Mouse (Mus musculus) forebrain, embryonic 13.5 days (tissue): ENCODE measurements around the gene Gng2. TPM values are rescaled to one million over a fixed set of nuclear protein-coding genes. Genes with fewer than 3 reads are reported as not detected.

Source experiments
- ATAC-seq: fragments of 200-750 bp; cut with Nextera tagmentation; 2 replicates; pipeline ENCODE4 v1.8.0; 2017
- H3K27ac ChIP-seq: fragments of 300-500 bp; sonication (generic); 2 replicates; pipeline ENCODE4 v1.5.1; 2015; ENCODE audit warnings: inconsistent platforms, mild to moderate bottlenecking, moderate library complexity
- H3K27me3 ChIP-seq: fragments of 300-500 bp; sonication (generic); 2 replicates; pipeline ENCODE4 v1.6.1; 2015; ENCODE audit warnings: mild to moderate bottlenecking, inconsistent platforms
- H3K36me3 ChIP-seq: fragments of 300-500 bp; sonication (generic); 2 replicates; pipeline ENCODE4 v1.6.1; 2015; ENCODE audit warnings: mild to moderate bottlenecking, inconsistent platforms; ENCODE audit not compliant: poor library complexity, severe bottlenecking
- H3K4me1 ChIP-seq: fragments of 300-500 bp; sonication (generic); 2 replicates; pipeline ENCODE4 v1.6.1; 2015; ENCODE audit warnings: inconsistent platforms
- H3K4me2 ChIP-seq: fragments of 300-500 bp; sonication (generic); 2 replicates; pipeline ENCODE4 v1.6.1; 2015; ENCODE audit warnings: inconsistent platforms, mild to moderate bottlenecking, moderate library complexity
- H3K4me3 ChIP-seq: fragments of 300-500 bp; sonication (generic); 2 replicates; pipeline ENCODE4 v1.5.1; 2015; ENCODE audit warnings: mild to moderate bottlenecking, inconsistent platforms
- H3K9ac ChIP-seq: fragments of 300-500 bp; sonication (generic); 2 replicates; pipeline ENCODE4 v1.6.1; 2015; ENCODE audit warnings: mild to moderate bottlenecking, inconsistent platforms
- H3K9me3 ChIP-seq: fragments of 300-500 bp; sonication (generic); replicated peaks from 2 replicates; pipeline ENCODE4 v1.6.1; 2016; ENCODE audit warnings: inconsistent platforms
- WGBS: fragments of 180-500 bp; shearing (Covaris S2); methylation state at CpG from one replicate; pipeline ENCODE4 v1.1.7; 2015; 5-methylcytosine and 5-hydroxymethylcytosine counted together
- polyA plus RNA-seq: library from polyadenylated mRNA; unstranded; fragments of >200 nt; fragmentation: Nextera tagmentation; extraction: Ambion mirVana; gene quantifications from 2 replicates; pipeline ENCODE4 v1.2.1, GENCODE M21; 2015

Gng2 gene
- polyA plus RNA-seq, 1 experiment from 2014 or later, result 304 TPM

DNA sequence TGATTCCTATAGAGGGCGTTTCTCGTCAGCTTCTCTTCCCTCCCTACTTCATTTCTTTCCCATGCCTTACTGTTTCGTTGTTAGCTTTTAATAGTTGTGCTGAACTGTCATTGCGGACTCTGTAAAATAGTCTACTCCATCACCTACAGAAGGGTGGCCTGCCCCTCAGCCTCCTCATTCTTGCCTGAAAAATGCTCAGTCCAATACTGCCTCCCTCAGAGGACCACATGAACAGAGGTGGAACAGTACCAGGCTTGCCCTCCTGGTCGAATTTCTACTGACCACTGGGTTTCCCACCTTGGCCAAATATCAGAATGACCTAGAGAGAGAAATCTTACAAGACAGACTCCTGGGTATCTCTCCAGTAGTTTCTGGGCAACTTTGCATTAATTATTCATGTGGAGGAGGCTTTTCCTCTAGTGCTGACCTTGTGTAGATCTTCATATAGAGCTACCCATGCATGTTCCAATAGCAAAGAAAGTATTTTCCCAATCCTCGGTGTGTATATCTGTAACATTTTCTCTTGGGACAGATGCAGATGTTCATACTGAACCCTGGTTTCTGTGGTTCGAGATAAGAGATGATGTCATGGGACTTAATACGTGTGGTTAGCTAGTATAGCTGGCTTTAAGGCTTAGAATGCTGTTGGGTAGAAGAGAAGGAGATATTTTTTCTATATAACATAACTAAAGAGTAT lies 15.6 kb upstream of the Gng2 start:
- H3K27ac ChIP-seq, result no peak overlapping the region
- no peaks in the 10 kb centered on the region for H3K9me3 ChIP-seq
- no peaks in the 10 kb centered on the region for H3K36me3 ChIP-seq
- no peak overlapping the region for H3K4me2 ChIP-seq
- WGBS, result 90% methylated on average over 8 of the region's 8 CpGs
- H3K9ac ChIP-seq, result no peak overlapping the region
- no peak for ATAC-seq
- no peaks in the 10 kb centered on the region for H3K27me3 ChIP-seq
- H3K4me3 ChIP-seq, result no peak overlapping the region
- H3K4me1 ChIP-seq, result peaks cover 10% of the 10 kb centered on the region

DNA sequence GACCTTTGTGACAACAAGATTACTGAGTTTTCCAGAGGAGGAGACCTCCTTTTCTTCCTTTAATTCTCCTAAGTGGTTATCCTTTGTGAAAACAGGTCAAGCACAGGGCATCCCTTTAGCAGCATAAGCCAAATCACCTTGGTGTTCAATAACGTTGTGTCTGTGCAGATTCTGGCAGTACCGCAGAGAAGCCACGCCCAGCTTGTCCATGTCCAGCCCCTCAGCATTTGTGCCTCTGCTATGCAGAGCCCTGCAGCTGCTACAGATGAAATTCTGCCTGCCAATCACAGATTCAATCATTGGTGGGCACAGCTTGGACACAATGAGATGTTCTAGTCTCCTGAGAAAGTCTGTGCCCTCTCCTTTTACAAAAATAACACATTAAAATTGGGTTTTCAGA lies 14.4 kb upstream of the Gng2 start:
- H3K4me1 ChIP-seq, result peaks cover 13% of the 10 kb centered on the region
- no peaks in the 10 kb centered on the region for H3K36me3 ChIP-seq
- no peaks in the 10 kb centered on the region for H3K9me3 ChIP-seq
- no peak overlapping the region for H3K4me3 ChIP-seq
- no peak overlapping the region for H3K9ac ChIP-seq
- H3K27ac ChIP-seq, result no peak overlapping the region
- no peak for ATAC-seq
- H3K27me3 ChIP-seq, result no peaks in the 10 kb centered on the region
- H3K4me2 ChIP-seq, result no peak overlapping the region
- 23% methylated on average over 3 of the region's 3 CpGs for WGBS

DNA sequence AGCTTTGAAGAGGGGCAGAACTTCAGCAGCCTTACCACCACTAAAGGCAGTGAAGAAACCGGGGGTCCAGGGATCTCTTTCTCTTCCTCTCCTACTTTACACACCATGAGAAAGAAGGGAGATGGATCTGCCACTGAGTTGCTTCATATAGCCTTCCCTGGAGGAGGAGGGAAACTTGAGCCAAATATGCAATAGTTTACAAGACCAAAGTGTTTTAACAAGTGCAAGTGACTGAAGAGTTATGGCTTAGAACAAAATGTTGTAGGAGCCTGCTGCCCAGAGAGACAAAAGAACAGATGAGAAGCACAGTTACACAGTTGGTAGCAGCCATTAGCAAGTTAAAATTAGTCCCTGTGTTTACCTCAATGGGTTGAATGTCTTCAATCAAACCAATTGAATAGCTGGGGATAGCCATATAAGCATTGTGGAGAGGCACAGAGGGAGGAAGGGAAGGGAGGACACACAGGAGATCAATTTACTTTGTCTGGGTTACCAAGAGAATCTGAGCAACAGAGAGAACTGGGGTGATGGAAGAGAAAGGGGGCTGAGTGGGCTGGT lies 13.1 kb upstream of the Gng2 start:
- Histone ChIP-seq H3K9ac (no peak overlapping the region), H3K27ac (no peak overlapping the region), H3K4me2 (no peak overlapping the region), H3K4me1 (peaks cover 27% of the 10 kb centered on the region), H3K36me3 (no peaks in the 10 kb centered on the region), H3K27me3 (no peaks in the 10 kb centered on the region), H3K4me3 (no peak overlapping the region), H3K9me3 (no peaks in the 10 kb centered on the region)
- ATAC-seq, result no peak
- 88% methylated on average over 1 of the region's 1 CpGs for WGBS

DNA sequence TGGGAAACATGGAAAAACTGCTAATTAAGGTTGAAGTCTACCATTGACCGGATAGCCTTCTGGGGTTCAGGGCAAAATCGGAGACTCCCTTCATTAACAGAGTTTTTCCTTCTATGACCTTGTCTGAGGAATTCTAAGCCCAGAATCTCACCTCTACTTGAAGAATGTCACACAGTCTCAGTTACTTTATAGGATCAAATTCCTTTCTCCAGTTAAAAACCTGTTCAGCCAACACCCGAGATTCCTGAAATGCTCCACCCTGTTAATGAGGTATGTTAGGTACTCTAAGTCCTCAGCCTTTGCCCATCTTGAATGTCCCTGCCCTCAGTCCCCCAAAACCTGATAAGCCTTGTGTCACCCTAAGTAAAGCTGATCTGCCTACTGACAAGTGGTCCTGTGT lies 11.0 kb upstream of the Gng2 start:
- no peaks in the 10 kb centered on the region for H3K27me3 ChIP-seq
- no peak overlapping the region for H3K4me3 ChIP-seq
- 92% methylated on average over 3 of the region's 3 CpGs for WGBS
- H3K4me2 ChIP-seq, result no peak overlapping the region
- no peaks in the 10 kb centered on the region for H3K9me3 ChIP-seq
- H3K36me3 ChIP-seq, result no peaks in the 10 kb centered on the region
- peak overlapping the region; percentile 74 for H3K27ac ChIP-seq
- ATAC-seq, result no peak
- peaks cover 47% of the 10 kb centered on the region for H3K4me1 ChIP-seq
- H3K9ac ChIP-seq, result no peak overlapping the region

DNA sequence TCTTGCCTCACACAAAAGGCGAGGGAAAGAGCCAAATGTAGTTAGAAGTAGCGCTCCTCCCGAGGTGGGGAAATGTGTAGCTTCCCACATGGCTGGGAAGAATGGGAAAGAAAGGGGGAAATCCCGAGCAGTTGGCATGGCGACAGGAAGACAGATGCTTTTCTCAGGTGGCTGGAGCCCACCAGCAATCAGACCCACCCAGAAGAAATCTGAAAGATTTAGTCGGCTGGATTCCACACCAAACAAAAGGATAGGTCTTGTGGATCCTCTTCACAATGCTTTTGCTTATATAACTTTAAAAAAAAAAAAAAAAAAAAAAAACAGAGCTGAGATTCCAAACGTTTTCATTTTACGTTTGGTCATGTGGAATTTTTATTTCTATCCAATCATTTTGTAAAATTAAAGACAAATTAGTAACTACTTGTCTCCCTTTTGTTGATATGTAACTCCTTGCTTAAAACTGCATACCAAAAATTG lies 10.0 kb upstream of the Gng2 start:
- peak; percentile 74 for ATAC-seq
- H3K4me1 ChIP-seq, result peaks cover 47% of the 10 kb centered on the region

DNA sequence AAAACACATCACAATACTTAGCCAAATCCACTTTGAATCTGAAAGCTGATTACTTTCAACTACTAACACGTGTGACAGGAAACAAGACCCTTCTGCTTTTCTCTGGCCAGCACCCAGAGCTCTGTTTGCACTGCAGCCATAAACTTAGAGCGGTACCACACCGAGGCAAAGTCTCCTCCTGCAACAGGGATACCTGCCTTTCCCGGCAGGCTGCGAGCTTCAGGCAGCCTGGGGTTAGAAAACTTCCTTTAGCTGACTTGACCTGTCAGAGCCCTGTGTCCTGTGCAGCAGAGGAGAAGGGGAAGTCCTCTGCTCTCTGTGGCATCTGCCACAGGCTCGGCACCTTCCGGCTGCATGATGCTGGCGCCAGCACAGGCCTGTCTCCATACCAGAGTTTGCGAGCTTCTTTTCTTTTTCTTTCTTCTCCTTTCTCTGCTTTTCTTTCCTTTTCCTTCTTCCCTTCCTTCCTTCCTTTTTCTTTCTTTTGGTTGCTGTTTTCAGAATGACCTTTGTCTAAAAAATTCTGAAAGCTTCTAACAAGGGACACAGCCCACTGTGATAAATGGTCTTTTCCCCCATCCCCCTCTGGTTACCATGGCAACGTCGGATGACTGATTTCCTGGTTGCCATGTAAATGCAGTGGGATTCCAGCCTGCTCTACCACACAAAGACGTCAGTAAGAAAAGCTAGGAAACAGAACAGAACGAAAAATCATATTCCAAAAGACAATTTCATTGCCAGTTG lies 9.4 kb upstream of the Gng2 start:
- Histone ChIP-seq H3K9me3 (no peaks in the 10 kb centered on the region), H3K4me1 (peaks cover 43% of the 10 kb centered on the region), H3K36me3 (no peaks in the 10 kb centered on the region), H3K4me3 (peak overlapping the region; percentile 34), H3K27ac (peak overlapping the region; percentile 100), H3K4me2 (peak overlapping the region; percentile 64), H3K9ac (peak overlapping the region; percentile 72), H3K27me3 (no peaks in the 10 kb centered on the region)
- ATAC-seq, result peak; percentile 94
- WGBS, result under 1% methylated on average over 13 of the region's 13 CpGs

More for the DNA sequence above, 10.0 kb upstream of the Gng2 start:
- H3K9ac ChIP-seq, result peak overlapping the region; percentile 72
- peak overlapping the region; percentile 34 for H3K4me3 ChIP-seq
- 3% methylated on average over 8 of the region's 8 CpGs for WGBS
- no peaks in the 10 kb centered on the region for H3K27me3 ChIP-seq
- H3K9me3 ChIP-seq, result no peaks in the 10 kb centered on the region
- H3K36me3 ChIP-seq, result no peaks in the 10 kb centered on the region
- H3K4me2 ChIP-seq, result peak overlapping the region; percentile 64
- peak overlapping the region; percentile 100 for H3K27ac ChIP-seq

DNA sequence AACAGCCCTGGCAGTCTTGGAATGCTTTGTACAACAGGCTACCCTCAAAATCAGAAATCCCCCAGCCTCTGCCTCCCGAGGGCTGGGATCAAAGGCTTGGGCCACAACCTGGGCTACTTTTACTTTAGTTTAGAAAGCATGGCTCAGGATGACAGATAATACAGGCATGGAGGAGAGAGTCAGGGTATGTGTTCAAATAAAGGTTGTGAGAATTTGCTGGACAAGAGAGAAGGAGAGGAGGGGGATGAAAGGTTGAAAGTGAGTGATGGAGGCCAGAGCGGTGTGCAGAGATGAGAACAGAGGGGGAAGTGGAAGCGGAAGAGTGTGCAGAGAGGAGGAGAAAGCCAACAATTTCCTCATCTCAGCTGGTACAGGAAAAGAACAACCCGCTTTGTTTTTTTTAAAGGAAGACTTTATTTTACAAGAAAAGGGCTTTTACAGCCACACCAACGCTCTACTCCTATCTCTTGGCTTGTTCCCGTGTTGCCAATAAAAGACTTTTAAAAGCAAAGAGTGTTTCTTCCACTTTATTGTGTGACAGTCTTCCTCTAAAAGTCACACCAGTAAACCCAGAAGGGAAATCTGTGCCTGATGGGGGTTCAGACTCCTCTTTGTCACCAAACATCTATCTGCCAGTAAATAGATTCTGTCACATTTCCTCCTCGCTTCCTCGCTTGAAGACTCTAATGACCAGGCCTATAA lies 8.6 kb upstream of the Gng2 start:
- no peak; the same call in 1 of the 2 replicates for ATAC-seq
- peak overlapping the region; percentile 64 for H3K4me2 ChIP-seq
- peak overlapping the region; percentile 72 for H3K9ac ChIP-seq
- H3K27me3 ChIP-seq, result no peaks in the 10 kb centered on the region
- no peaks in the 10 kb centered on the region for H3K9me3 ChIP-seq
- no peaks in the 10 kb centered on the region for H3K36me3 ChIP-seq
- peaks cover 39% of the 10 kb centered on the region for H3K4me1 ChIP-seq
- WGBS, result 21% methylated on average over 8 of the region's 8 CpGs
- peak overlapping the region; percentile 34; the same call in 1 of the 2 replicates for H3K4me3 ChIP-seq
- peak overlapping the region; percentile 100 for H3K27ac ChIP-seq

DNA sequence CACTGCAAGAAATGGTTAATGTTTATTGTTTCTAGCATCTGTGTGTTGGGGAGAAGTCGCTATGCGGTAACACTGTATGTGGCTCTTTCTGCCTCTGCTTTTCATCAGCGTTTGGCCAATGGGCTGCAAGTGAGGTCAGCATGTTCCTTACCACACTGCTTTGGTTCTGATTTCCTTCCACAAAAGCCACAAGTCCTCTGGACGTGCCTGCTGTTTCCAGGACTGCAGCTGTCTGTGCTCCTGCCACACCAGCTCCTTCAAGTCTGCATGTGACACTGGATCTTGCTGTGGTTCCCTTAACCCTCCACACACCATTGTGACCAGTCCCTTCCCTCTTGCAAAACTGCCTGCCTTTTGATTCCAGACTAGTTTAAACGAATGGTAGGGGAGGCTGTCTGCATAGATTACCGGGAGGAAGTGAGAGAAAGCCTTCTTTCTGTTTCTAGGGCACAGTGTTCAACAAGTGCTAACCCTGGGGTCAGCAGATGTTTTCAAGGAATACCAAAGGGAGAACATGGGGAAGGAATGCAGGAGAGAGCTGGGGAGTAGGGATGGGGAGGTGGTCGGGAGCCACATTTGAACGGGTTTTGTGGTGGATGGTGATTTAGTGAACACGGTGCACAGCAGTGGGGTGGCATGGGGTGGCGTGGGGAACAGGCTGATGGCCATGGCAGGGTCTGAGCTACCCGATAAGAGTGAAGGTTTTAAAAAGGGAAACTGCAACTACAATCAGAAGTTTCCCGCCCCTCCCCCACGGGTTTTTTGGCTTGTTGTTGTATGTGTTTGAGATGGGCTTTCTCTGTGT lies 7.9 kb upstream of the Gng2 start:
- H3K4me3 ChIP-seq, result no peak overlapping the region
- no peaks in the 10 kb centered on the region for H3K9me3 ChIP-seq
- peaks cover 39% of the 10 kb centered on the region for H3K4me1 ChIP-seq
- WGBS, result 7% methylated on average over 13 of the region's 13 CpGs
- ATAC-seq, result peak; percentile 20; the same call in 1 of the 2 replicates
- H3K36me3 ChIP-seq, result no peaks in the 10 kb centered on the region
- peak overlapping the region; percentile 64 for H3K4me2 ChIP-seq
- H3K27me3 ChIP-seq, result no peaks in the 10 kb centered on the region
- peak overlapping the region; percentile 100 for H3K27ac ChIP-seq
- peak overlapping the region; percentile 23 for H3K9ac ChIP-seq

DNA sequence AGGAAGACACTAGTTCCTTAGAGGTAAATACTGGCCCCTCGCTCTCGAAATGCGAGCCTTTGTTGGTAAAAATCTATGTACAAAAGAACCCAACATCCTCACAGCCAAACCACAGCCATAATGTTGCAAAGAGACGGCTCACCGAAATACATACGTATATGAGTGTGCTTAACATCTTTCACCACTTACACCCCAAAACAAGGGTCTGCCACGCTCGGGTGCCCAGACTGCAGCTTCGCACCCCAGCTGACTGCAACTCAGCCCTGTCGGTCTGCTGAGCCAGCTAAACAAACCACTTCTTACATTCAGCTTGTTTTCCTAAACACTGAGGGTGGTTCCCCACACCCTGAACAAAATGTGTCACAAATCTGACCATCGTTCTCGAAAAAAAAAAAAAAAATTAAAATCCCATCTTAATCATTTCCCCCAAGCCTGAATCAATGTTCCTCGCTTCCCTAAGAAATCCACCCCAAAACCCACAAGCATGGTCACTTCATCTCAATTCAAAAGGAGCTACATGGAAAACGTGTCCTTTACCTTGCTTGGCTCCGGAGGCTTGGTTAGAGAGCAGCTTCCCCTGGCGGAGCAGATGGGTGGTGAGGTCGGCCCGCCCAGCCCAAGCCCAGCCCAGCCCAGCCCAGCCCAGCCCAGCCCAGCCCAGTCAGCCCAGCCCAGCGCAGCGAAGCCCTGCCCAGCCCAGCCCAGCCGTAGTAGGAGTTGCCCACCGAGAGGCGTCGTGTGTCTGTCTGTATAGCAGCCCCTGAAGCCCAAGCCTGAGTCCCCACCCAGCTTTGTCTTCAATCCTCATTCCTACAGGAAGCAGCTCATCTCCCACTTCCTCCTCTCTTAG lies 781 bp downstream of the Gng2 start:
- Histone ChIP-seq H3K4me2 (peak overlapping the region; percentile 64), H3K27me3 (no peaks in the 10 kb centered on the region), H3K4me3 (peak overlapping the region; percentile 57), H3K9me3 (no peaks in the 10 kb centered on the region), H3K27ac (peak overlapping the region; percentile 97), H3K4me1 (peaks cover 43% of the 10 kb centered on the region), H3K9ac (peak overlapping the region; percentile 87), H3K36me3 (no peaks in the 10 kb centered on the region)
- ATAC-seq, result peak; percentile 97
- under 1% methylated on average over 24 of the region's 24 CpGs for WGBS

DNA sequence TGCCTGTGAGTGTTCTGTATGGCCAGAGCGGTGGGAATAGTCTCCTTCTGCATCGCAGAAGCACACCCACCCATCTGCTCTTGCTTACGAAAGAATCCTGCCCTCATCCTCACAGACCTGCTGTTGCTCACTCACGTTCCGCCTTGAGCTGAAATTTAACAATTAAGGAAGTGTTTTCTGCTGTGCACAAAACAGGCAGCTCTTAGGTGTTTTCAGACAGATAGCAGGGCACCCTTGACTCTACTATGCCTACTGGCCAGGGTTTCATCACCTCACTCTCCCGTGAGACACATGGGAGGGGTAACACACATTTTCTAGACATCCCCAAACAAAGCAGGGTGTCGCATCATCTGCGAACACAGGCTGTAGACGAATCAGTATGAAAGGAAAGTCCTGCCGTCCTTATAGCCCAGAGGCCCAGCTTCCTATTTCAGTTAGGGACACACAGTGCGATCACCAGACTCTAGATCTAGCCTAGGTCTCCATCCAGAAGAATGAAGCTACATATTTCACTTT lies 2.4 kb downstream of the Gng2 start:
- Histone ChIP-seq H3K4me3 (peak overlapping the region; percentile 55), H3K36me3 (no peaks in the 10 kb centered on the region), H3K27ac (peak overlapping the region; percentile 95), H3K9me3 (no peaks in the 10 kb centered on the region), H3K27me3 (no peaks in the 10 kb centered on the region), H3K4me2 (peak overlapping the region; percentile 73), H3K9ac (peak overlapping the region; percentile 83), H3K4me1 (peaks cover 59% of the 10 kb centered on the region)
- WGBS, result 6% methylated on average over 11 of the region's 11 CpGs
- ATAC-seq, result peak; percentile 57
